Mouse (Mus musculus) megakaryocyte, embryonic 14.5 days (primary cell): ENCODE measurements around the gene Asap3.

Experiments
- FLI1 ChIP-seq: IDR thresholded peaks from 2 replicates; pipeline ENCODE4 v1.6.1; 2012; ENCODE audit warnings: low read length, inconsistent platforms, mixed read lengths
- GATA1 ChIP-seq: IDR thresholded peaks from 3 replicates; pipeline ENCODE4 v1.6.1; 2012; ENCODE audit warnings: mixed read lengths, low read length, inconsistent platforms, borderline replicate concordance

- TF ChIP-seq GATA1 (no peak), FLI1 (no peak)
Observed at GRCm38 (mm10) chr4:136195029-136195428, 11.1 kb upstream of the Asap3 start.
